Mouse (Mus musculus): Measurements from ENCODE around the gene Sdhaf3.

Gene Sdhaf3

GRCm38 (mm10) chr6:7062819-7063218, 107.0 kb downstream of the Sdhaf3 start:
- no peak for DNase-seq (ENCODE audit: low read depth, low spot score)

GRCm38 (mm10) chr6:7068782-7069181, 113.0 kb downstream of the Sdhaf3 start:
- DNase-seq (ENCODE audit: low read depth, low spot score) = no peak

GRCm38 (mm10) chr6:7069463-7069862, 113.7 kb downstream of the Sdhaf3 start:
- DNase-seq (ENCODE audit: low read depth, low spot score) = no peak

- no peak for DNase-seq (ENCODE audit: low read depth, low spot score)
Measured at GRCm38 (mm10) chr6:7082054-7082453, 126.2 kb downstream of the Sdhaf3 start.

- DNase-seq (ENCODE audit: low read depth, low spot score) = no peak
Measured at GRCm38 (mm10) chr6:7082467-7083259, 126.9 kb downstream of the Sdhaf3 start.

GRCm38 (mm10) chr6:7083661-7084060, 127.9 kb downstream of the Sdhaf3 start:
- DNase-seq (ENCODE audit: low read depth, low spot score) = no peak

GRCm38 (mm10) chr6:7084370-7084769, 128.6 kb downstream of the Sdhaf3 start:
- peak; percentile 59 for DNase-seq (ENCODE audit: low read depth, low spot score)

- peak; percentile 33 for DNase-seq (ENCODE audit: low read depth, low spot score)
Measured at GRCm38 (mm10) chr6:7085506-7085905, 129.7 kb downstream of the Sdhaf3 start.

GRCm38 (mm10) chr6:7092094-7092493, 136.3 kb downstream of the Sdhaf3 start:
- no peak for DNase-seq (ENCODE audit: low read depth, low spot score)

Data from 3T3-L1 (cell line).